Mouse (Mus musculus) megakaryocyte-erythroid progenitor cell, adult 5 weeks (primary cell): ENCODE data around the gene Mypop. TPM values are rescaled to one million over a fixed set of nuclear protein-coding genes. Genes with fewer than 3 reads are reported as not detected.

Experiments used
- polyA plus RNA-seq: library from polyadenylated mRNA; stranded (reverse); fragments of >175 nt; gene quantifications from 2 replicates; pipeline ENCODE4 v1.2.3, GENCODE M21; 2012

Gene Mypop
- 0.44 and 0.51 TPM in 2 replicates for polyA plus RNA-seq

DNA sequence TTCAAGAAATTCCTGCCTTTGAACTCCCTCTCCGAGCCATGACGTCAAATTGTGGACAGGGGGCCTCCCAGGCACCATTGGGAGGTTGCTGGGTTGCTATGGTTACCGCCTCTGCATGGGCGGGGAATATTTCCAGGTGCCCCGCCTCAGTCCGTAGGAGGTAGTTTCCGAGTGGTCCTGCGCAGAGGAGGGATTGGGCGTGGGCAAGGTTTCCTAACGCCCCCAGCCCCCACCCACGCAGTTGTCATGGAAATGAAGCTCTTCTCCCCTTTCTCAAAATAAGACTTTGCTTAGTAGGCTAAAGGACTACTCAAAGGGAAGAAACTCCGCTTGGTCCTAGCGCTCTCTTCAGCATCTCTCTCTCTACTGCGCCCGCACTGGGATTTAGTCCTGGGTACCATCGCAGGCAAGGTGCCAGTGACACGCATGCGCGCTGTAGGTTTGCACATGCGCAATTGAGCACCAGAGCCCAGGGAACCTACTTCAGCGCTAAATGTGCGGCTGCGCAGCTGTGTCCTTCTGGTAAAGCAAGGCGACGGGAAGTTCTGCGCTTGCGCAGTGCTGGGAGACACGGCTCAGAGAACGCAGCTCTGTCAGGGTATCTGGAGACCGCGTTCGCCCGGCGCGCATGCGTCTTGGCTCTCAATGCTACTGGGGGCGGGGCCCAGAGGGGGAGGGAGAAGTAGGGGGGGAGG is at the start of gene Mypop:
Gene Mypop, plus strand, starts transcription at position 645 of the 695 bp plus-strand sequence.

DNA sequence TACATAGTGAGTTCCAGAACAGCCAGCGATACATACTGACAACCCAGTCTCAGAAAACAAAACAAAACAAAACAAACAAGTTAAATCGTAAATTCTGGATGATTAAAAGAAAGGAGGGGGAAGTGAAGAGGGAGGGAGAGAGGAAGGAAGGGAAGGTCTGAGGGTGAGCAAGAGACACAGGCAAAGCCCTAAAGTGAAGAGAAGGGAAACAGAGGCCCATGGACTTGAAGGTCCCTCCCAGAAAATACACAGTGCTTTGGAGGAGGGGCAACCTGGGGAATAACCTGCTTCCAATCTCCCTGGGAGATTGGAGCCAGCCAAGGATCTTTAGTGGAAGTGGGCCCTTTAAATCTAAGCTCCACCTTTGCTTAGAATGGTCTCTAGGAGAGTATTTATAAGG is 3.9 kb upstream of the Mypop start, which contains the start of gene Nanos2:
Gene Nanos2, plus strand, starts transcription at position 301 of the 400 bp plus-strand sequence.

DNA sequence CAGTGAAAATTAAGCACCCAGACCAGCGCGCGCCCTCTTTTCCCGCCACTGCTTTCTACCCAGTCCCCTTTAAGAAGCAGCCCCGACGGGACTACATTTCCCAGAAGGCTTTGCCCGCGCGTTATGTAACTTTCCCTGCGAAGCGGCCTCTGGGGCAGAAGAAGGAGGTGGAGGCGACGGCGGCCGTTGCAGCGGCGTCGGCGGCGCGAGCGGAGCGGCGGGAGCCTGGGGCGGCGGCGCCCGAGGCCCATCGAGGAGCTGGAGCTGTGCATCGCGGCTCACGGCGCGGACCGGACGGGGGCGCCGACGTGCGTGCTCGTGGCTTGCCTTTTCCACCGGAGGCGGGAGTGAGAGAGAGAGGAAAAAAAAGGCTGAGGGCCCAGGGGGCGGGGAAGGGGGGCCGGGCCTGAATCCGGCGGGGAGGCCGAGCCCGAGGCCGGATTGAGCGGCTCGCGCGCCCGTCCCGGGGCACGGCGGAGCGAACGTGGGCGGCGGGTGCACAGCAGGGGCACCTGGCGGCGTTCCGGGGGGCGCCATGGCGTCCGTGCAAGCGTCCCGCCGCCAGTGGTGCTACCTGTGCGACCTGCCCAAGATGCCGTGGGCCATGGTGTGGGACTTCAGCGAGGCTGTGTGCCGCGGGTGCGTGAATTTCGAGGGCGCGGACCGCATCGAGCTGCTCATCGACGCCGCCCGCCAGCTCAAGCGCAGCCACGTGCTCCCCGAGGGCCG is 13.0 kb downstream of the Mypop start, which contains the start of gene Irf2bp1:
Gene Irf2bp1, plus strand, starts transcription at position 143 of the 729 bp plus-strand sequence.

GRCm38 (mm10) chr7:19023357-19023814 is 32.3 kb downstream of the Mypop start, which contains the start of gene Foxa3:
Gene Foxa3 (minus strand): TSS chr7:19023538.

GRCm38 (mm10) chr7:19024096-19024506 is 33.1 kb downstream of the Mypop start, which contains the start of gene Sympk:
Gene Sympk (plus strand): TSS chr7:19024377.

Other genes starting within 250 kb of the Mypop start
- gene Psg19, start 192.7 kb upstream of the Mypop start, polyA plus RNA-seq: 0.03 TPM in 1 of 2 replicates, not detected in the other
- 0.04 TPM in 1 of 2 replicates, not detected in the other for gene Psg17, start 169.6 kb upstream of the Mypop start, polyA plus RNA-seq
- 0.10 and 0.11 TPM in 2 replicates for gene Mill2, start 151.3 kb upstream of the Mypop start, polyA plus RNA-seq
- gene Pglyrp1, start 119.9 kb upstream of the Mypop start, polyA plus RNA-seq: 194 and 247 TPM in 2 replicates
- 61.5 and 67.8 TPM in 2 replicates for gene Ccdc61, start 80.8 kb upstream of the Mypop start, polyA plus RNA-seq
- 0.02 and 0.05 TPM in 2 replicates for gene Nova2, start 65.4 kb upstream of the Mypop start, polyA plus RNA-seq
- not detected in 2 replicates for gene Nanos2, start 3.8 kb upstream of the Mypop start, polyA plus RNA-seq
- gene Irf2bp1, start 12.8 kb downstream of the Mypop start, polyA plus RNA-seq: 99.0 and 114 TPM in 2 replicates
- gene Foxa3, start 32.3 kb downstream of the Mypop start, polyA plus RNA-seq: not detected in 2 replicates
- gene Sympk, start 33.1 kb downstream of the Mypop start, polyA plus RNA-seq: 198 and 236 TPM in 2 replicates
- gene Rsph6a, start 63.4 kb downstream of the Mypop start, polyA plus RNA-seq: 0.05 TPM in 1 of 2 replicates, not detected in the other
- 41.0 and 66.8 TPM in 2 replicates for gene Dmwd, start 85.0 kb downstream of the Mypop start, polyA plus RNA-seq
- 13.5 and 23.0 TPM in 2 replicates for gene Dmpk, start 92.6 kb downstream of the Mypop start, polyA plus RNA-seq
- gene Six5, start 103.3 kb downstream of the Mypop start, polyA plus RNA-seq: 13.5 and 23.0 TPM in 2 replicates
- gene Gm4969, start 127.1 kb downstream of the Mypop start, polyA plus RNA-seq: 0.06 TPM in 1 of 2 replicates, not detected in the other
- 16.3 and 20.9 TPM in 2 replicates for gene Fbxo46, start 128.6 kb downstream of the Mypop start, polyA plus RNA-seq
- gene Qpctl, start 158.0 kb downstream of the Mypop start, polyA plus RNA-seq: 11.6 and 14.2 TPM in 2 replicates
- gene Snrpd2, start 158.5 kb downstream of the Mypop start, polyA plus RNA-seq: 52.2 and 53.2 TPM in 2 replicates
- 0.02 and 0.15 TPM in 2 replicates for gene Gipr, start 174.9 kb downstream of the Mypop start, polyA plus RNA-seq
- 19.2 and 24.7 TPM in 2 replicates for gene Eml2, start 185.2 kb downstream of the Mypop start, polyA plus RNA-seq
- gene Gpr4, start 221.3 kb downstream of the Mypop start, polyA plus RNA-seq: 0.10 and 0.34 TPM in 2 replicates
- 15.0 and 16.4 TPM in 2 replicates for gene Opa3, start 237.1 kb downstream of the Mypop start, polyA plus RNA-seq